Mouse (Mus musculus) layer of hippocampus, postnatal 25 days (tissue): ENCODE results near the gene Sgms2. TPM values are rescaled to one million over a fixed set of nuclear protein-coding genes. Genes with fewer than 3 reads are reported as not detected.

Experiments used
- DNase-seq, 2 experiments: peaks; one replicate each; pipeline ENCODE4 v3.0.0; 2022; ENCODE audit warnings: mixed read lengths in 2 of 2, low spot score in 1 of 2; ENCODE audit errors: extremely low spot score in 1 of 2
- total RNA-seq, 2 experiments: library from RNA; stranded (reverse); gene quantifications; 2 replicates each; pipeline ENCODE4 v1.2.3; 2021

Sgms2 gene
- total RNA-seq, result 1 to 10 TPM; 3.4 to 5.8 TPM

DNA sequence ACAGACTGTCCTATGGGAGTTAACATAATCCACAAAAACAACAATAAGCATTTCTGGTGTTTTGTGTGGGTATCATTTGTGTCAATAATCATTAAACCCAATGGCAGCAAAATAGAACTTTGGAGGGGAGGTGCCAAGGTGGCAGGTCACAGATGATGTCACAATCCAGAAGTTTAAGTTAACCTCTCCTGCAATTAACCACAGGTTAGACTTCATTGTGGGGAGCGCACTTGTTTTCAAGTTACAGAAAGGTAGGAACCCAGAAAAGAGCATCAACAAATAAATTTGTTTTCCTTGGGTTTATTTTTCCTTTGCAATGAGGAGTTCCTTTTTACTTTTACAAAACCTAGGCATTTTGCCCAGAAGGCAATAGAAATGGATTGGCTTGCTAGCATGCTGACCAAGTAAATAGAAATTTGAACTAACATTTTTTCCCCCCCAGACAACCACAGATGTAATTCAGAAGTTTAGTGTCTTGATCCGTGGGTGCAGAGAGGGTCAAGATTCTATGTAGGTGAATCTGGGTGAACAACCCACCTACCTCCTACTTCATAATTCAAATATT lies at the start of gene Sgms2:
TSS of gene Sgms2 (minus strand) at position 51 of the 565 bp plus-strand sequence.
- DNase-seq, result no peak

DNA sequence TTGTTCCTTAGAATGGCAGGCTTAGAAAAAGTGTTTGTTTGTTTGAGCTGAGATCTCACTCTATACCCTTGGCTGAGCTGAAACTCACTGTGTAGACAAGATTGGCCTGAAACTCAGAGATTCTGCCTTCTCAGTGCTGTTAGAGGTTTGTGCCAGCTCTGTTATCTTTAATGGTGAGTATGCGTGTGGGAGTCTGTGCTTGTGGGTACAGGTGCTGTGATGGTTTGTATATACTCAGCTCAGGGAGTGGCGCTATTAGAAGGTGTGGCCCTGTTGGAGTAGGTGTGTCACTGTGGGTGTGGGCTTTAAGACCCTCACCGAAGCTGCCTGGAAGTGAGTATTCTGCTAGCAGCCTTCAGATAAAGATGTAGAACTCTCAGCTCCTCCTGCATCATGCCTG lies 34.0 kb upstream of the Sgms2 start:
- DNase-seq, result no peak

DNA sequence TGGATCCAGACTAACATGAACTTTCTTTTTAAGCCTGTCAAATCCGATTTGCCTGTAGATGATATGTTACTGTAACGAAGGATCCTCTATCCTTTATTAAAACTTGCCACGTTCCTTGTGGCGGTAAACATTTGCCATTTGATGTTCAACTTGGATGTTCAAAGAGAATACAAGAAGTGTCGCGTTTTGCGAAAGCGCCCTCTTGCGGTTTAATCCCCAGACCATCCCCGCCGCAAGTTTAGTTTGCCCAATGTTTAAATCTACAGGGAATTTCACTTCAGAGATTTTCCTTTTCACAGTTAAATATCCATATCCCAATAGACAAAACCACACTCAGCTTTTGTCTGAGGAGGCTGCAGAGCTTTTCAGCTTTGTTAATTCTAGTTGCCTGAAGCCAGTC lies 33.6 kb upstream of the Sgms2 start:
- peak; percentile 26 to 71 for DNase-seq

DNA sequence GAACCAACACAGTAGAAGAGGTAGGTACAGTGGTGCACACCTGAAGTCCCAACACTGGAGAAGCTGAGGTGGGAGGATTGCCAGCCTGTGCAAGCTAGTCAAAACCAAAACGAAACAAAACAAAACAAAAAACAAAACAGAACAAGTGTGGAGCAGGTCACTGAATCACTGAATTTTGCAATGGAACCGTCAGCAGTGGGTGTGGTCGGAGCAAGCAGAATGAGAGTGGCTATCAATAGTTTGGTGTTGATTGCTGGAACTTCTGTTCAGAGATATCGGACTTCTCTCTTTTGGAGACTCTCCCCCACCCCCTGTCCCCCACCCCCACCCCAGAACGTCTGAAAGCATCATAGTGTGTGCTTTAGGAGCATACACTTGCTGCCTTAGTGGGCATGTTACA lies 33.0 kb upstream of the Sgms2 start:
- no peak for DNase-seq

DNA sequence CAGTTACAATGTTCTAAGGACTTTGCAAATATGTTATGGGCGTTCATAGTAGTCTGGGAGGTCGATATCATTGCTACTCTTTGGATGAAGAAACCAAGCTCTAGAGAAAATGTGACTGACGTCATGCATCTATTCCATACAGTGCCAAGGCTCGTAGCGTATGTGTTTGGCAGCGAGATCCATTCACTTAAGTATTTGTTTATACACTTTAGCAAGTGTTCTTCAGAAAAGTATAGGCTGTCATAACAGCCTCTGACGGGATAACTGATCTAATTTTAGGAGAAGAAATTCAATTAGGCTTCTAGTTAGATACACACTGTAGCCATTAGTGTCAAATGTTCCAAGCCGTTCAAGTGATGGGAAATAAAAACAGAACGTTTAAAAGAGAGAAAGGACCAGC lies 32.5 kb upstream of the Sgms2 start:
- DNase-seq, result no peak

DNA sequence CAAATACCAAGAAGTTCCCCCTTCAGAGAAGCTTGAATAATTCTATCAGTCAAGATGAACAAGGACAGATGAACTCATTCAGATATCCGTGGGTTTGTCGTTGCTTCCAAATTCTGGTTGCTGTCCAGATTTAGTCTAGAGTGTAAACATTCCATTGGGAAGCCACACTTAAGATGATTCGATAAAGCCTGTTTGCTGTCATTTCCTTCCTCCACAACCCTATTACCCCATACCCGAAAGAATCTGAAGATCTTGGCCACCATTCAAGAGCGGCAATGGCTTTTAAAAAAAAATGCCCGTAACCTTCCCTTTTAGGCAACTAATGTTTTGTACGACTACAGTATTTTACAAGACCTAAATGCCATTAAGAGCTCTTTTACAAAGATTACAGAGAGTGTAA lies 31.0 kb upstream of the Sgms2 start:
- DNase-seq, result no peak

DNA sequence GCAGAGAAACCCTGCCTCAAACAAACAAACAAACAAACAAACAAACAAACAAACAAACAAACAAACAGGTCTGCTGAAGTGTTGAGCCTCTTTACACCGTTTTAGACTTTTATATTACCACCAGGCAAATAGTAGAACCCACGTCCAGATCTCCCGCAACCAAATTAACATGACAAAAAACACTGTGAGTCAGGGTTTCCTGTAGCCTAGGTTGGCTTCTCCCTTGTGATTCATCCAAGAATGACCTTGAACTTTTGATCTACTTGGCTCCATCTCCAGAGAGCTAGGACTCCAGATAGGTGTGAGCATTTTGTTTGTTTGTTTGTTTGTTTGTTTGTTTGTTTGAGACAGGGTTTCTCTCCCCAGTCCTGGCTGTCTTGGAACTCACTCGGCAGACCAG lies 30.0 kb upstream of the Sgms2 start:
- no peak for DNase-seq

DNA sequence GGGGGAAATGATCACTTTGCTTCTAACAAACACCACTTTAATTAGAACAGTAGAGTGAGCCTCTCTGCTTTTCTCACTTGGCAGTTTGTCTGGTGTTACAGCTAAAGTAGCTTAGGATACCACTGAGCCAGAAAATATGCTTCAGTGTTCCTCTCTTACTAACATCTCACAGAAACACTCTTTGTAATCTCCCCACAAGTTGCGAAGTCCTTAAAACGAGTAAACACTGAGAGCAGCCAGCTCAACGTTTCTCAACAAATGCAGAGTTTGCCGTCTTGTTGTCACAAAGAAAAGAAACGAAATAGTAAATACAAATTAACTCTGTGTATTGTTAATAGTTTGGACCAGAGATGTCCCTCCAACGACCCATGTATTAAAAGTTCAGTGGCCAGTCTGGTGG lies 26.5 kb upstream of the Sgms2 start:
- no peak for DNase-seq

DNA sequence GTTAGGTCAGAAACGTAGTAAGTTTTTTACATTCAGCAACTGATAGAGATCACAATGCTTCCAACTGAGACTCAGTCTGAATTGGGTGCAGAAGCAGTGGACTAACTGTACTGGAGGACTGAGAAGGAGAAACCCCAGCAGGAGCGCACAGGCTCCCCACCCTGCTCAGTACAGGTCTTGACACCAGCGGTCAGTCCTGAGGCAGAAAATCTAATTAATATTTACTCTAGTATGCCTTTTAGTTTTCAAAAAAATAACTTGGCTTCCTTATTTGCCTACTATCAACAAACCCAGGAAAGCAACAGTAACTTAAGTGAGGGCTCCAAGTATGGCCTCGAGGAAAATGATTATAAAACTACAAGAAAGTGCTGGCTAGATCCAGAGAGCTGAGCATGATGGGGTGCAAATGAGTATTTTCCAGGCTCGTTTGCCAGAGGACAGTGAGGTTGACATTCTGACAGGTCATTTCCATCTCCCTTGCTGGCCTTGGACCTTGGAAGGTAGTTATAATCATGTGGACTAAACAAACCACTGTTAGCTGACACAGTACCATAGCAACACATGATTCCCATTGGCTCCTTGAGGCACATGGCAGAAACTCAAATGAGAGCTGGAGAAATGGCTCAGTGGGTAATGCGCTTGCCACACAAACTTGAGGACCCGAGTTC lies 25.3 kb upstream of the Sgms2 start:
- DNase-seq, result no peak

DNA sequence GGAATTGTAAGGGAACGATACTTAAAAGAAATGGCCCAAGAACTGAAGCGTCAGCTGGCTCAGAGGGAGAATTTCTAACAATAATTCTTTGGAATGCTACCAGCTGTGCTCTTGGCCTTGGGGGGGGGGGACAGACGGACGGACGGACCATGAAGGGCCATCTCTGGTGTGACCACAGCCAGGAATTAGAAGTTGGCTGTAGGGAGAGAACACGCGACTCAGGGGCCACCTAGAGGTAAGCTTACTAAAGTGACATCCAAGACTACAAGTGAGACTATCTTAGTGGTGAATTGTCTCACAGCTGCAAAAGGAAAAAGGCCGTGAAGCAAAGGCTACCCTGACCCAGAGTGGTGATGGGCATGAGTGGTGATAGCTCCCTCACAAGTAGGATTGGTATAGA lies 20.4 kb upstream of the Sgms2 start:
- DNase-seq, result no peak

DNA sequence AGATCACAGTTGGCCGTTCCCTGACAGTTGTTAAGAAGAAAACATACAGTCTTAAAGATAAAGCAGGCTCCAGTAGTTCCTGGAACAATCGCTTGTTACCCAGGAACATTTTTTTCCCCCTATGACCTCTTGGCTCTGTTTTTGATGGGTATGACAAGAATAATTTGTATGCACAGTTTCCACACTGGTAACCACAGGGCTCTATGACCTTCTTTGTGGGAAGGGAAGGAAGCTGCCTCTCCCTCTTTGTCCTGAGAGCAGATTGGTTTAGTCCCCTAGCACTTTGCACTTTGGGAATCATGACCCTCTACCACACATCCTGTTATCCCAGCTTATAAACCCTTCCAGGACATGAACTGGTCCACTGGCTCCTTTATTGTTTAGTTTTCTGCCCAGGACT lies 16.8 kb upstream of the Sgms2 start:
- DNase-seq, result no peak

DNA sequence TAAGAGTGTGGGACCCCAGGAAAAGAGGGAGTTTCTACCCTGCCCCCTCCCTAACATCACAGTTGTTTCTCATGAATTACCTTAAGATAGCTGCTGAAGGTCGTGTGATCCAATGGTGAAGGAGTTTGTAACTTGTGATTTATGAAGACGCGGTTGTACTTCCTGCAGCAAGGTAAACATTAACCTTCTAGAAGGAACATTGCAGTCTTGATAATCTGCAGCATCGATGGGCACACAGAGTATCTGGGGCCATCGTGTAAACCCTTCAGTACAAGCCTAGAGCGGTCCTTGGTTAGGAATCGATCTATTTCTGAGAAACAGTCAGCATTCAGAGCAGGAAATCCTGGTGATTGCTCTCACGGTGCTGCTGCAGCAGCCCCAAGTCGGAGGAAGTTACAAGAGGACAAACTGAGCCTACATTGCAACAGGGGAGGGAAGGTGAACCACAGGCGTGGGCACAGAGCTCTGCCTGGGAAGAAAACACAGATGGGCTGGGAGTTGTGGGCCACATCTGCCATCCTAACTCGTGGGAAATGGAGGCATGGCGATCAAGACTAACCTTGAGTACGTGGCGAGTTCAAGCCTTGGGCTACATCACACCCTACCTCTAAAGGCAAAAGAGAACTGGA lies 13.5 kb upstream of the Sgms2 start:
- DNase-seq, result no peak

DNA sequence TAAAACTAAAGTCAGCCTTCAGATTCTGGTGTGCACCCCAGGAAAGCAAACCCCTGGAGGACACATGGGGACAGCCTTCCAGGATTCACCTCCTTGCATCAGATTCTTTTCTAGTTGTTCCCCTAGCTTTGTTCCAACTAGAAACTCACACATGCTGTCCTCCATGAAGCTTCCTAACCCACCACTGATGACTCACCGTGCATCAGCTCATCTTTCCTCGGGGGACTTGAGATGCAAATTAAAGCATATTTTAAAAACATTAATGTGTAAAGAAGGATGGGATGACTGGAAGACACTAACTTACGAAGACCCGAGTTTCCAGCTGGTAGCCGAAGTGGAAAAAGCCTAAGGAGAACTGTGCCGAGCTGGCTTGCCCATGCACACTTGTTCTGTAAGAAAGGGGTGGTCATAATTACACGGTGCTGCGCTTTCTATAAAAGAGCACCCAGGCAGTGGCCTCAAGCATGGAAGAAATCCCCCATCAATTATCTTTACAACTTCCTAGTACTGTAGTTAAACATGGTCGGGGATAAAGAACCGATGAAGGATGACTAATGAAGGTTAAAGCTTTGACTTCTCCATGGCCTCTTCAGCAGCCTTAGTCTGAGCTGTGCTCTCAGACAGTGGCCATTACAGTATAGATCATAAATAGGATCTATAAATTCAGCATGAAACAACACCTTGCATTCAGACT lies 10.6 kb upstream of the Sgms2 start:
- no peak for DNase-seq

DNA sequence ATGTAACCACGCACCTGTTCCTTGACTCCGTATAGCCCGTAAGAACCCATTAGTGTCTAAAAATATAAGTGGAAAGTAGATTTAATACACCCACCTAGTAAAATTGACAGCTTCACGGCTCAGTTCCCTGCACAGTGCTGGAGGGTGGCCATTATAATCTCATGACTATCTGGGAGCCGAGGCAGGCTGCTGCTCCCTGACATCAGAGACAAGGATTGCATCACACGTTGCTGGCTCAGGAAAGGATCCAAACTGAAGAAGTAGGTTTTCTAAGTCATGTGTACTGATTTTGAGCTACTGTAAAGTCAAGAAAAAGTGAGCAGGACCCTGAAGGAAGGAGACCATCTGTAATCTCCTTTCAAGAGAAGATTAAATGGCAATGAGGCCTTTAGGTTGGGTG lies 8.4 kb upstream of the Sgms2 start:
- no peak for DNase-seq

DNA sequence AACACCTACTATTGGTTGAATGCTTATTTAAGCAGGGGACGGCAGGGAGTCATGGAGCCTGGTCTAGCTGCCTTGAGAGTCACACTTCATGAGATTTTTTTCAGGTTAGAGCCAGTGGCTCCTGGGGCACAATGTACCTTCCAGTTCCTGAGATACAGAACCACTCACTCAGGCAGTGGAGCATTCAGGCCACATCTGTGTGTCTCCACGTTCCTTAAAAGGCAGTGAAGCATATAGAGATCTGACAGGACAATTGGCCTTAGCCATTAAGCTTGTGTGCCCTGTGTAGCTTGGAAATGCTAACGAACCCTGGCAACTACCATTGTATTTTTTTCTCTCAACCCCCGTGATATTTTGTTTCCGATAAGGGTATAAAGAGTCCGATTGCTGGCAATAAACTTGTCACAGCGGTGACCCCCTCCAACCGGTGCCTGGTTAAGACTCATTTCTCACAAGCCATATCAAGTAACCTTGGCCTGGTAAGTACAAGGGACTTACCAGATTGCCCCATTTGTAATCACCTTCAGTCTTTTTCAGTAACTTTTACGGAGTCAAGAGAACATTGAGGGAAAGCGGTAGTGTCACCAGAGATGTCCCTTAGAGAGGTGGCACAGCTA lies 5.4 kb upstream of the Sgms2 start:
- no peak for DNase-seq

DNA sequence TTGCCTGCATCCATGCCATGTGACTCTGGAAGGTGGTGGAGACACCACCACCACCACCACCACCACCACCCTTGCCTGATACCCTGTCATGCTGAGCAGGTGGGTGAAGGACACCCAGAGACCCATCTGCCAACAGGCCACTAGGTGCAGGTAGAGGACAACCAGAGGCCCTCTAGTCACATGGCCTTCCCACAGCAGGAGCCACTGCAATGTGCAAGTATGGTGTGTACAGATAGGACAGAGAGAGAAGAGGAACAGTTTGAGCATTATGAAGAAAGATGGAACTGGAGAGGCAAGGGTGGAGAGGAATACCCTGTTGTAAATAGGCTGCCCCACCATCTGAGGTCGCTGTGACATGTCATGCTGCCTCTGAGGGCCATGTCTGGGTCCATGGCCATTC lies 3.9 kb upstream of the Sgms2 start:
- DNase-seq, result no peak

DNA sequence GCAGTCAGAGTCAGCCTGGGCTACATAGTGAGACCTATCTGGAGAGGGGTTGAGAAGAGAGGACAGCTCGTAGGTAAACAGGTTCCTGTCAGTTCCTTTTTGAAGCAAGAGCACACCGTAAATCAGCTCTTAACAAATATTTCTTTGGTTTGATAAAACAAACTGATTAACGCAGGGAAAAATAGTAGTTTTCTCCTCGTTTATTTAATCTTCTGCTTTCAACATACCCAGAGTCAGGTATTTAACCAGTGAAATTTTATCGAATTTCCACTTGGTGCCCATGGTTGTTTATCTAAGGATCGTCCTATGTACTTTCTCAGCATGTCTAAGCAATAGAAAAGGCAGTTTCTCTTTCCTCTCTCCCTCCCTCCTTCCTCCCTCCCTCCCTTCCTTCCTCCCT lies 2.0 kb upstream of the Sgms2 start:
- no peak for DNase-seq

DNA sequence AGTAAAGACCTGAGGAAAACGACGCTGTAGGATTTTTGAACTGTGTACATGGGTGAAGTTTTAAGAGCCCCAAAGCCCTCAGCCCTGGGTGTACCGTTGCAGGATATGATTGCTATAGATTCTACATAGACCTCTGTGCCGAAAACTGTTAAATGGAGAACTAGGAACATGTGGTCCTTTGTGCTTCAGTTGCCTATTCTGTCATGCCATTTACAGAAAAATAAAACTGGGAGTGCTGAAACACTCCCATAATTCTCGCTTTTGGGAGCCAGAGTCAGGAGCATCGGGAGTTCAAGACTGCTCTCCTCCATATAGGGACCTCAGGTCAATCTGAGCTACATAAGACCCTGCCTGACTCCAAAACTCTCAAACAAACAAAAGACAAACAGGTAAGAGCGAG lies 769 bp upstream of the Sgms2 start:
- no peak for DNase-seq

DNA sequence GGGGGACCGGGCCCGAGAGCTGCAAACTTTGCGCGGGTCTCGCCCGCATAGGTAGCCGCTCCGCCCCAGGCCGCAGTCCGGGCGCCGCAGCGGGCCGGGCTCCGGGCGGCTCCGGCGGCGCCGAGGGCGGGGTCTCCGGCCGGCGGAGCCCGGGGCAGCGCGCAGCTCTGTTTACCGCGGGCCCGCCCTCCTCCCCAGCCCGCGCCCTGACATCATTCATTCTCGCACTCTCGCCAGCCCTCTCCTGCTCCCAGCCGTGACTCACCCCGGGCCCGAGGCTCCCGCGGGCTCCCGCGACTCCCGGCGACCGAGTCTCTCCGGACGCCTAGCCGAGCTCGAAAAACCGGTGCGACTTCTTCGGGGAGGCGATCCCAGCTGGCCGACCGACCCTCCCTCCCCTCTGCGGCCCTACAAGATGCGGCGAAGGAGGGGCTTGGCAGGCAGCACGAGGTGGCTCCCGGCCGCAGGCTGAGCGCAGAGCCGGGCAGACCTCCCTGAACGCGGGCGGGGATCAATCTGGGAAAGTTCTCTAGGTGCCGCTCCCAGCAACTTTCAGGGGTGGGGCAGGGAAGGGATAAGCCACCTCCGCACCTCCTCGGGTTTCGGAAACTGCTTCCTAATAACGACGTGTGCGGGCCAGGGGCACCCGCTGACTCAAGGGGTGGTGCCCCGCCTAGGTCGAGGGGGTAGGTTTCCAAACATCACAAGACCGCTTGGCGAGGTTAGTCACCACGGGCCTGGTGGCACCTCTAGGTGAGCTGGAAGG lies 885 bp downstream of the Sgms2 start:
- DNase-seq, result peak; percentile 32 to 37

DNA sequence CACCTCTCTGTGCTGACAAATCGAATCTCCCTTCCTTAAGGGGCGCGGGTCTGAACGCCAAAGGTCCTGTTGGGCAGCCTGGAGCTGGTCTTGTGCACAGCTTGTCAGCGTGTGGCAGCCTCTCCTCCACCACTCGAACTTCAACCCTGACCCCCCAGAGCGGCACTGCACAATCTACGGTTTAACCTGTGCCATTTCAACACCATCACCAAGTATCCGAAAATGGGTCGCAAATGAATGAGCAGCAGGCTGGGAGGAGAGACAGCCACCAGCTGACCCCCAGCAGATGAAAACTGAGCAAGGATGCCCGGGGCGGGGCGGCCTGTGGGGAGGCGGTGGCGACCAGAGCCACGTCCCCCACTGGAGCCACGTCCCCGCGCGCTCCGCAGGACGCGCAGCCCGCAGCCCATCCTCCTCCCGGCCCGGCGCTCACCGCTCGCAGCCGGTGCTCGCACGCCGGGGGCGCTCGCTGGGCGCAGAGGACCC lies 1.5 kb downstream of the Sgms2 start:
- DNase-seq, result no peak
